Mouse (Mus musculus) midbrain, embryonic 11.5 days (tissue): ENCODE measurements around the gene Prkn. TPM values are rescaled to one million over a fixed set of nuclear protein-coding genes. Genes with fewer than 3 reads are reported as not detected.

ENCODE experiments used
- ATAC-seq: fragments of 200-750 bp; cut with Nextera tagmentation; 2 replicates; pipeline ENCODE4 v1.8.0; 2017; ENCODE audit warnings: moderate TSS enrichment, moderate library complexity; ENCODE audit not compliant: low FRiP score
- DNase-seq: peaks from one replicate; pipeline ENCODE4 v3.0.0; 2015; ENCODE audit warnings: low spot score; ENCODE audit errors: missing footprints
- H3K27ac ChIP-seq: fragments of 300-500 bp; sonication (generic); 2 replicates; pipeline ENCODE4 v1.5.1; 2014; ENCODE audit warnings: low read depth, low read length
- H3K27me3 ChIP-seq: fragments of 300-500 bp; sonication (generic); 2 replicates; pipeline ENCODE4 v1.6.1; 2014; ENCODE audit warnings: mild to moderate bottlenecking, low read length, moderate library complexity, mixed read lengths; ENCODE audit not compliant: control insufficient read depth, insufficient read depth
- H3K36me3 ChIP-seq: fragments of 300-500 bp; sonication (generic); 2 replicates; pipeline ENCODE4 v1.6.1; 2014; ENCODE audit warnings: mild to moderate bottlenecking, low read length, moderate library complexity, mixed read lengths; ENCODE audit not compliant: control insufficient read depth, insufficient read depth
- H3K4me1 ChIP-seq: fragments of 300-500 bp; sonication (generic); 2 replicates; pipeline ENCODE4 v1.6.1; 2014; ENCODE audit warnings: low read length; ENCODE audit not compliant: control insufficient read depth, insufficient read depth
- H3K4me2 ChIP-seq: fragments of 300-500 bp; sonication (generic); 2 replicates; pipeline ENCODE4 v1.6.1; 2014; ENCODE audit warnings: mild to moderate bottlenecking, moderate library complexity
- H3K4me3 ChIP-seq: fragments of 300-500 bp; sonication (generic); 2 replicates; pipeline ENCODE4 v1.5.1; 2014; ENCODE audit warnings: low read depth, low read length
- H3K9ac ChIP-seq: fragments of 300-500 bp; sonication (generic); 2 replicates; pipeline ENCODE4 v1.6.1; 2014; ENCODE audit warnings: low read length
- H3K9me3 ChIP-seq: fragments of 300-500 bp; sonication (generic); 2 replicates; pipeline ENCODE4 v1.6.1; 2016; ENCODE audit warnings: low read length; ENCODE audit not compliant: control insufficient read depth
- WGBS: fragments of 180-500 bp; shearing (Covaris S2); extraction: QIAGEN DNeasy Blood & Tissue Kit; methylation state at CpG from one replicate; pipeline ENCODE4 v1.1.7; 2014; 5-methylcytosine and 5-hydroxymethylcytosine counted together
- polyA plus RNA-seq: library from polyadenylated mRNA; unstranded; fragments of >200 nt; fragmentation: Nextera tagmentation; extraction: Ambion mirVana; gene quantifications from 2 replicates; pipeline ENCODE4 v1.2.1, GENCODE M21; 2014

Prkn gene
- polyA plus RNA-seq, 1 experiment from 2014 or later: 0.82 TPM

GRCm38 (mm10) chr17:12047032-12047431, 1206.8 kb downstream of the Prkn start:
- 79% methylated on average over 7 of the region's 7 CpGs for WGBS
- ATAC-seq (no peak), DNase-seq (peak; percentile 75)
- Histone ChIP-seq H3K4me3 (no peak overlapping the region), H3K27ac (no peak overlapping the region), H3K4me1 (no peaks in the 10 kb centered on the region), H3K9me3 (no peaks in the 10 kb centered on the region), H3K36me3 (no peaks in the 10 kb centered on the region), H3K9ac (no peak overlapping the region), H3K4me2 (no peak overlapping the region), H3K27me3 (peaks cover 4% of the 10 kb centered on the region; the same call in 1 of the 2 replicates)

- DNase-seq (peak; percentile 76), ATAC-seq (no peak)
- no peak overlapping the region for H3K4me3 ChIP-seq
- no peaks in the 10 kb centered on the region for H3K9me3 ChIP-seq
- no peaks in the 10 kb centered on the region for H3K36me3 ChIP-seq
- no peak overlapping the region for H3K27ac ChIP-seq
- H3K27me3 ChIP-seq: peaks cover 4% of the 10 kb centered on the region; the same call in 1 of the 2 replicates
- H3K4me2 ChIP-seq: no peak overlapping the region
- H3K4me1 ChIP-seq: no peaks in the 10 kb centered on the region
- no peak overlapping the region for H3K9ac ChIP-seq
- 25% methylated on average over 6 of the region's 6 CpGs for WGBS
Measured at GRCm38 (mm10) chr17:12047523-12047922, 1207.3 kb downstream of the Prkn start.

GRCm38 (mm10) chr17:12048695-12049490, 1208.7 kb downstream of the Prkn start:
- Histone ChIP-seq H3K27ac (no peak overlapping the region), H3K4me3 (no peak overlapping the region), H3K4me1 (no peaks in the 10 kb centered on the region), H3K4me2 (no peak overlapping the region), H3K36me3 (no peaks in the 10 kb centered on the region), H3K9ac (no peak overlapping the region), H3K27me3 (peaks cover 4% of the 10 kb centered on the region; the same call in 1 of the 2 replicates), H3K9me3 (no peaks in the 10 kb centered on the region)
- WGBS: 76% methylated on average over 9 of the region's 9 CpGs
- ATAC-seq (no peak), DNase-seq (peak; percentile 51)

GRCm38 (mm10) chr17:12050261-12050660, 1210.1 kb downstream of the Prkn start:
- H3K4me3 ChIP-seq: no peak overlapping the region
- no peaks in the 10 kb centered on the region for H3K27me3 ChIP-seq
- no peaks in the 10 kb centered on the region for H3K36me3 ChIP-seq
- DNase-seq (no peak), ATAC-seq (no peak)
- H3K27ac ChIP-seq: no peak overlapping the region
- no peaks in the 10 kb centered on the region for H3K9me3 ChIP-seq
- no peak overlapping the region for H3K4me2 ChIP-seq
- H3K4me1 ChIP-seq: no peaks in the 10 kb centered on the region
- H3K9ac ChIP-seq: no peak overlapping the region
- WGBS: 87% methylated on average over 5 of the region's 5 CpGs

- ATAC-seq: no peak
- Histone ChIP-seq H3K4me2 (no peak overlapping the region), H3K36me3 (no peaks in the 10 kb centered on the region), H3K27ac (no peak overlapping the region), H3K9me3 (no peaks in the 10 kb centered on the region), H3K9ac (no peak overlapping the region), H3K4me1 (no peaks in the 10 kb centered on the region), H3K4me3 (no peak overlapping the region), H3K27me3 (no peaks in the 10 kb centered on the region)
- peak; percentile 57 for DNase-seq
- WGBS: 87% methylated on average over 3 of the region's 3 CpGs
Measured at GRCm38 (mm10) chr17:12051031-12051430, 1210.8 kb downstream of the Prkn start.

- peak; percentile 56 for DNase-seq
Measured at GRCm38 (mm10) chr17:12052651-12053050, 1212.5 kb downstream of the Prkn start.

GRCm38 (mm10) chr17:12059041-12059440, 1218.9 kb downstream of the Prkn start:
- ATAC-seq: no peak
- no peak overlapping the region for H3K27ac ChIP-seq
- no peak overlapping the region for H3K4me3 ChIP-seq
- peak; percentile 61 for DNase-seq
- H3K36me3 ChIP-seq: no peaks in the 10 kb centered on the region
- H3K9me3 ChIP-seq: no peaks in the 10 kb centered on the region
- H3K4me1 ChIP-seq: no peaks in the 10 kb centered on the region
- 0 out of 2 replicates have a peak, but pooled peaks cover 2% of the 10 kb centered on the region for H3K27me3 ChIP-seq
- no peak overlapping the region for H3K4me2 ChIP-seq
- no peak overlapping the region for H3K9ac ChIP-seq
- 88% methylated on average over 6 of the region's 6 CpGs for WGBS

More at GRCm38 (mm10) chr17:12052651-12053050, 1212.5 kb downstream of the Prkn start:
- no peak overlapping the region for H3K9ac ChIP-seq
- 89% methylated on average over 12 of the region's 12 CpGs for WGBS
- H3K27me3 ChIP-seq: no peaks in the 10 kb centered on the region
- no peak for ATAC-seq
- no peaks in the 10 kb centered on the region for H3K9me3 ChIP-seq
- H3K4me1 ChIP-seq: no peaks in the 10 kb centered on the region
- H3K4me2 ChIP-seq: no peak overlapping the region
- no peak overlapping the region for H3K4me3 ChIP-seq
- no peaks in the 10 kb centered on the region for H3K36me3 ChIP-seq
- H3K27ac ChIP-seq: no peak overlapping the region

GRCm38 (mm10) chr17:12061381-12061780, 1221.2 kb downstream of the Prkn start:
- Histone ChIP-seq H3K9ac (no peak overlapping the region), H3K4me3 (no peak overlapping the region), H3K9me3 (no peaks in the 10 kb centered on the region), H3K27ac (no peak overlapping the region), H3K4me2 (no peak overlapping the region), H3K27me3 (0 out of 2 replicates have a peak, but pooled peaks cover 2% of the 10 kb centered on the region), H3K4me1 (no peaks in the 10 kb centered on the region), H3K36me3 (no peaks in the 10 kb centered on the region)
- DNase-seq (peak; percentile 21), ATAC-seq (no peak)
- 92% methylated on average over 10 of the region's 10 CpGs for WGBS

- 61% methylated on average over 3 of the region's 3 CpGs for WGBS
- no peaks in the 10 kb centered on the region for H3K9me3 ChIP-seq
- H3K27ac ChIP-seq: no peak overlapping the region
- H3K4me3 ChIP-seq: no peak overlapping the region
- no peak overlapping the region for H3K4me2 ChIP-seq
- no peaks in the 10 kb centered on the region for H3K36me3 ChIP-seq
- H3K27me3 ChIP-seq: 0 out of 2 replicates have a peak, but pooled peaks cover 2% of the 10 kb centered on the region
- no peak overlapping the region for H3K9ac ChIP-seq
- DNase-seq: peak; percentile 53
- H3K4me1 ChIP-seq: no peaks in the 10 kb centered on the region
- ATAC-seq: no peak
Measured at GRCm38 (mm10) chr17:12062861-12063260, 1222.7 kb downstream of the Prkn start.
